Mouse (Mus musculus) Patski (cell line): ENCODE measurements around the gene Bcl2l2. TPM values are rescaled to one million over a fixed set of nuclear protein-coding genes. Genes with fewer than 3 reads are reported as not detected.

Experiments used
- ATAC-seq: fragments of 100-300 bp; one replicate; pipeline ENCODE4 v1.8.0; 2021
- CTCF ChIA-PET: fragments of 350-600 bp; sonication (Branson Sonifier 250); formaldehyde crosslinking; loops from one replicate; lab custom pipeline; 2022; ENCODE audit warnings: inconsistent platforms; lab: Charles Lee
- POLR2A ChIA-PET: fragments of 350-600 bp; sonication (Branson Sonifier 250); formaldehyde crosslinking; loops from one replicate; lab custom pipeline; 2022; ENCODE audit warnings: antibody characterized with exemption, inconsistent platforms; lab: Charles Lee
- DNase-seq: peaks from one replicate; pipeline ENCODE4 v3.0.0-alpha.2; 2011; ENCODE audit warnings: low read depth, low spot score
- H3K27me3 ChIP-seq: fragments of 371-371 bp; one replicate; pipeline ENCODE4 v1.5.1; 2021
- CTCF ChIP-seq: fragments of 100-300 bp; IDR thresholded peaks from one replicate; pipeline ENCODE4 v1.5.1; 2021
- in situ Hi-C: fragments of 300-500 bp; cut with MboI; formaldehyde crosslinking; loops from 3 replicates; pipeline ENCODE4 v1.11.1; 2018; ENCODE audit warnings: low pct_unique_long_range_greater_than_20kb, mixed read lengths
- polyA plus RNA-seq: library from polyadenylated mRNA; unstranded; gene quantifications from one replicate; pipeline ENCODE4 v1.2.3, GENCODE M21; 2021

Bcl2l2 gene
- polyA plus RNA-seq, 1 experiment from 2014 or later, result 37.7 TPM

- TF ChIP-seq CTCF, result no peak
- DNase-seq (no peak), ATAC-seq (no peak)
- ChIA-PET CTCF (interaction anchor here (2.6 kb wide), 1 partner anchor 130 kb away, joined by 6 read pairs; the partner anchor contains the start of gene Ngdn), POLR2A (interaction anchor here (1.1 kb wide), 1 partner anchor 12 kb away, joined by 3 read pairs; no protein-coding TSS in a partner anchor)
- no peaks in the 10 kb centered on the region for H3K27me3 ChIP-seq
- in situ Hi-C loops, result loop anchor here (25.0 kb wide), 1 partner anchor 702 kb away; the partner anchor contains the start of genes Emc9, Fitm1, Psme1 and Psme2
These were observed 2.1 kb downstream of the Bcl2l2 start for GRCm38 (mm10) chr14:54885309-54885708.

- in situ Hi-C loops, result loop anchor here (25.0 kb wide), 1 partner anchor 695 kb away; the partner anchor contains the start of genes Emc9, Fitm1, Psme1 and Psme2
- H3K27me3 ChIP-seq, result no peaks in the 10 kb centered on the region
- ChIA-PET CTCF (no interaction called here), POLR2A (interaction anchor here (0.7 kb wide), 1 partner anchor 106 kb away, joined by 3 read pairs; no protein-coding TSS in a partner anchor)
- DNase-seq, result no peak
- no peak for TF ChIP-seq CTCF
- no peak for ATAC-seq
These were observed 9.0 kb downstream of the Bcl2l2 start, which contains the start of gene Pabpn1 for GRCm38 (mm10) chr14:54892200-54892599. TSS of gene Pabpn1 (plus strand) at chr14:54892500.

GRCm38 (mm10) chr14:54893651-54894181 is 10.5 kb downstream of the Bcl2l2 start:
- H3K27me3 ChIP-seq, result no peaks in the 10 kb centered on the region
- in situ Hi-C loops, result loop anchor here (25.0 kb wide), 1 partner anchor 694 kb away; the partner anchor contains the start of genes Emc9, Fitm1, Psme1 and Psme2
- DNase-seq (peak; percentile 99), ATAC-seq (peak; percentile 99)
- CTCF ChIA-PET, result interaction anchor here (1.4 kb wide), 1 partner anchor 121 kb away, joined by 3 read pairs; the partner anchor contains the start of gene Ngdn
- POLR2A ChIA-PET, result no interaction called here
- TF ChIP-seq CTCF, result no peak

GRCm38 (mm10) chr14:54894296-54895151 is 11.3 kb downstream of the Bcl2l2 start:
- no peak for TF ChIP-seq CTCF
- POLR2A ChIA-PET, result interaction anchor here (0.8 to 1.3 kb wide), 4 partner anchors 12 to 119 kb away, joined by 4 to 7 read pairs (median 4); partner anchors contain the start of genes Bcl2l2, Gm20521 and Ppp1r3e
- ATAC-seq, result peak; percentile 51
- CTCF ChIA-PET, result interaction anchor here (0.8 to 1.4 kb wide), 5 partner anchors 8 to 121 kb away, joined by 3 read pairs; partner anchors contain the start of gene Ngdn
- no peak for DNase-seq
- no peaks in the 10 kb centered on the region for H3K27me3 ChIP-seq
- in situ Hi-C loops, result loop anchor here (25.0 kb wide), 1 partner anchor 693 kb away; the partner anchor contains the start of genes Emc9, Fitm1, Psme1 and Psme2

GRCm38 (mm10) chr14:54897445-54897844 is 14.3 kb downstream of the Bcl2l2 start:
- ChIA-PET CTCF (interaction anchor here (1.6 kb wide), 1 partner anchor 118 kb away, joined by 5 read pairs; the partner anchor contains the start of gene Ngdn), POLR2A (interaction anchor here (1.2 kb wide), 1 partner anchor 9 kb away, joined by 4 read pairs; no protein-coding TSS in a partner anchor)
- in situ Hi-C loops, result loop anchor here (25.0 kb wide), 1 partner anchor 690 kb away; the partner anchor contains the start of genes Emc9, Fitm1, Psme1 and Psme2
- H3K27me3 ChIP-seq, result no peaks in the 10 kb centered on the region
- no peak for ATAC-seq
- no peak for TF ChIP-seq CTCF
- no peak for DNase-seq

- ChIA-PET POLR2A (no interaction called here), CTCF (interaction anchor here (0.7 to 2.5 kb wide), 6 partner anchors 9 to 114 kb away, joined by 3 to 14 read pairs (median 4); partner anchors contain the start of gene Ngdn)
- no peak for DNase-seq
- no peaks in the 10 kb centered on the region for H3K27me3 ChIP-seq
- peak; percentile 76 for ATAC-seq
- in situ Hi-C loops, result loop anchor here (5.0 kb wide), 3 partner anchors 37 to 182 kb away; partner anchors contain the start of gene Cmtm5
- TF ChIP-seq CTCF, result peak; percentile 71
These were observed 17.2 kb downstream of the Bcl2l2 start for GRCm38 (mm10) chr14:54900383-54900782.

- no peaks in the 10 kb centered on the region for H3K27me3 ChIP-seq
- no peak for TF ChIP-seq CTCF
- POLR2A ChIA-PET, result no interaction called here
- ATAC-seq (no peak), DNase-seq (no peak)
- CTCF ChIA-PET, result interaction anchor here (1.5 kb wide), 1 partner anchor 111 kb away, joined by 5 read pairs; the partner anchor contains the start of gene Ngdn
- in situ Hi-C loops, result loop anchor here (5.0 kb wide), 3 partner anchors 34 to 179 kb away; partner anchors contain the start of gene Cmtm5
These were observed 20.5 kb downstream of the Bcl2l2 start for GRCm38 (mm10) chr14:54903641-54904040.

- DNase-seq, result no peak
- ChIA-PET POLR2A (no interaction called here), CTCF (interaction anchor here (0.7 kb wide), 1 partner anchor 31 kb away, joined by 3 read pairs; no protein-coding TSS in a partner anchor)
- TF ChIP-seq CTCF, result no peak
- ATAC-seq, result no peak
- in situ Hi-C loops, result no loop called here
- H3K27me3 ChIP-seq, result no peaks in the 10 kb centered on the region
These were observed 25.5 kb downstream of the Bcl2l2 start for GRCm38 (mm10) chr14:54908682-54909081.

- no peak for DNase-seq
- in situ Hi-C loops, result no loop called here
- POLR2A ChIA-PET, result interaction anchor here (1.5 kb wide), 1 partner anchor 14 kb away, joined by 4 read pairs; the partner anchor contains the start of gene Efs
- no peak for TF ChIP-seq CTCF
- CTCF ChIA-PET, result interaction anchor here (1.6 kb wide), 1 partner anchor 103 kb away, joined by 5 read pairs; the partner anchor contains the start of gene Ngdn
- ATAC-seq, result peak; percentile 22
- H3K27me3 ChIP-seq, result peaks cover 10% of the 10 kb centered on the region
These were observed 29.1 kb downstream of the Bcl2l2 start for GRCm38 (mm10) chr14:54912109-54912850.
